Mouse (Mus musculus) thymus, postnatal 36 days (tissue): ENCODE results near the gene Trappc2l.
"Not testable (repeated sequence)": the region's sequence is repeated elsewhere in the genome, so short reads cannot be mapped to it uniquely, and the experiment has no call there.

Source experiments
- DNase-seq, 2 experiments: peaks; one replicate each; pipeline ENCODE4 v3.0.0; 2022; ENCODE audit warnings: mixed read lengths in 2 of 2

Gene Trappc2l

GRCm38 (mm10) chr8:122611295-122612133, at the start of gene Trappc2l, which contains the start of gene Galns:
TSS of gene Trappc2l (plus strand) at chr8:122611640.
TSS of gene Galns (minus strand) at chr8:122611463.
- peak; percentile 95 to 96 for DNase-seq

DNA sequence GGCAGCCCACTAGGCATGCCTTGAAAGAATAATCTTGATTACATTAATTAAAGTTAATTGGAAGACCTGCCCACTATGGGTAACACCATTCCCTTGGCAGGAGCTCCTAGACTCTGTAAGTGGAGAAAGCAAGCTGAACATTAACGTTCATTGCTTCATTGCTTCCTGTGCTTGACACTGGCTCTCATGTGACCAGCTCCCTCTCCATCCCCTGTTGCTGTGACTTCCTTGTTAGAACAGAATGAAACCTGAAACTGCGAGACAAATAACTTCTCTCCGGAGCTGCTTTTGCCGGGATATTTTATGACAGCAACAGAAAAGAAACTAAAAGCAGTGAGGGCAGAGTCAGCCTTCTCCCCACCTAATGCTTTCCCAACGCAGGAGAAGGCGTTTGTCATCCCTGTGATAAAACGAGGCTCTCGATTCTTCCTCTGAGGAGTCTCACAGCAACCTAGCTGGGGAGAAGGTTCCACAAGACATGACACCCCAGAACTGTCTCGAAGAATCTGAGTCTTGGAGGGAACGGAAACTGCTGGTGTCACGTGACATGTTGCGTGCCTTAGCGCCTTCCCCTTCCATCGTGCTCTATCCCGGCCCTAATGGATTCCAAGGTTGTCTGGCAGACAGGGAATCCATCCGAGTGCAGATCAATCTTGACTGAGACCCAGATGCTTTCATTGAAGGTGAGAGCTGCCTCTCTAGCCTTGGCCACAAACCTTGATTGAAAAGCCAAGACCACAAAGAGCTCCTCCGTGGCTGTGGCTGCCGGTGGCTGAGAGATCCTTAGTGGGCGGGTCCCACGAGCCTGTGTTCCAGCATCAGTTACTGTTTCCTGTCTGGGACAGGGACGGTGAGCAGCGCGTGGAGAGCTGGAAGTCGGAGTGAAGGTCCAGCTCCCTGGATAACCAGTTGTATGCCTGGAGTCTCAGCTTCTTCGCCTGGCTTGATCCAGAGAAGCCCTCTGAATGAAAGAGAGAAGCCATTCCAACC, 46.8 kb upstream of the Trappc2l start:
- no peak for DNase-seq

DNA sequence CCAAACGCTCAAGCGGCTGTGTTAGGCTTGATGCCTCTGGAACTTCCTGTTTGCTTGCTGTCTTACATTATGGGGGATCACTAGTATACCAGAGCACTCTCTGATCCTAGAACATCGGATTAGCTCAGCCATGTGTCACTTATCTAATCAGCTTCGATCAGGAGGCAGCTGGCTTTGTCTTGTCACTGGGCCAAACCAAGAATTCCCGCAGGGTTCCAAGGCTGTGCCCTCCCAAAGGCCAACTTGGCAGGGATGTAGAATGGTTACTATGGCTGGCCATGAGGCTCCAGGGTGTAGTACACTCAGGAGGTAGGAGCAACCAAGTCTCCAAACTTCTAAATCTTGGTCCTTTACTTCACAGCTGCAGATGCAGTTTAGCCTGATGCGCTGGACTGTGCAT, 44.7 kb upstream of the Trappc2l start:
- DNase-seq, result no peak

DNA sequence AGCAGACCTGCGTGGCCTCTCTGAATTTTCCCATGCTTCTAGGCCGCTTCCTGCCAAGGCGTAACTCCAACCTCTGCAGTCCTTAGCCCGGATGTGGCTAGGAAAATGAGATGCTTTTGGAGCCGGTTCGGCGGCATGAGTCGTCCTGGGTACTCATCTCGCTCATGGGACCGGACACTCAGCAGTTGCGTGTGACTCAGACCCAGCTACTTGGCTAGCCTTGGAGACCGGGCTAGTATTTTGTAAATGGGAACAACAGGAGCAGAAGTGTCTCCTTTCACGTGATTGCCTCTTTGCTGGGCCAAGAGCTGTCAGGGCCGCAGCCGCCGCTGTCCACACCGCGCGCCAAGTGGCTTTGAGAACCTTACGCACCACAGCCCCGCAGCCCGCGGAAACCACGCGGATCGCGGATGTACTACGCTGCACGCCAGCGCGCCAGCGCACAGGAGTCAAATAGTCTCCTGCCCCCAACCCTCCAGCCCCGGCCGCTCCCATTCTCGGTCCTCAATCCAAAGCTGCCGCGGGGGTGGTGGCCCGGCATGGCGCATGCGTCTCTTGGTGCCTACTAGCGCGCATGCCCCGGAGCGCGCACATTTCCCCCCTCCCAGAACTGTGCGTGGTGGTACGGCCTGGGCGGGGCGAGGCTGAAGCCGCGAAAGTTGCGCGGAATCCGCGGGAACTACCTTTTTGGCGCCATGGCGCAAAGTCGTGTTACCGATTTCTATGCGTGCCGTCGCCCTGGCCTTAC, 43.9 kb upstream of the Trappc2l start, which contains the start of gene Cdt1:
TSS of gene Cdt1 (plus strand) at position 655 of the 748 bp plus-strand sequence.
- DNase-seq, result peak; percentile 94 to 96

DNA sequence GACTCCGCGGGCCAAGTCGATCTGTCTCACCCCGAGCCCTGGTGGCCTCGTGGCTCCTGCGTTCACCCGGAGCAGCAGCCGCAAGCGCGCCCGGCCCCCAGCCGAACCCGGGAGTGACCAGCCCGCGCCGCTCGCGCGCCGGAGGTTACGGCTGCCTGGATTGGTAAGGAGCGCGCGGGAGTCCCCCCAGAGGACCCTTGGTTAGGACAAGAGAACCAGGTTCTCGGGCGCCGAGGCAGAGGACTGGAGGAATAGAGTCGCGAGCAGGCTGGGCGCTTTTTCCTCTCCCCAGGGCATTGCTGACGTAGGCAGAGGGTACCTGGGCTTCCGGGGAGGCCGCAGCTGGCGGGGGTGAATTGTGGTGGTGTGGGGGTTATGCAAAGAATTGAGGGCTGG, 43.3 kb upstream of the Trappc2l start:
- peak; percentile 66 to 79 for DNase-seq

DNA sequence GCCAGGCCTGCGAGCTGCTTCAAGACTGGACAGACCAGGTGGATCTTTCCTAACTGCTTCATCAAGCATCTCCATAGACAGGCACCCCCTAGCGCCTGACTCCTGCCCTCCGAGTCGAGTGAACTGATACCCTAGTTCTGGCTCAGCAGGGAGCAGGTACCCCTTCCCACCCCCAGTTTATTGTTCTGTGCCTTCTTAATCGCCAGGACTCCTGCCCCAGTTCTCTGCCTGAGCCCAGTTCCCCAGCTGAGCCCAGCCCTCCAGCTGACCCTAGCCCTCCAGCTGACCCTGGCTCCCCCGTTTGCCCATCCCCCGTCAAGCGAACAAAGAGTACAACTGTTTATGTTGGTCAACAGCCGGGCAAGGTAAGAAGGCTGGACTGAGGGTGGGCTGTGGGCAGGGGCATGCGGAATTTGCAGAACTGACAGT, 42.5 kb upstream of the Trappc2l start:
- DNase-seq, result peak; percentile 49 to 67

- no peak for DNase-seq
Measured at GRCm38 (mm10) chr8:122569329-122569728, 42.1 kb upstream of the Trappc2l start.

GRCm38 (mm10) chr8:122569996-122570395, 41.4 kb upstream of the Trappc2l start:
- DNase-seq, result no peak

DNA sequence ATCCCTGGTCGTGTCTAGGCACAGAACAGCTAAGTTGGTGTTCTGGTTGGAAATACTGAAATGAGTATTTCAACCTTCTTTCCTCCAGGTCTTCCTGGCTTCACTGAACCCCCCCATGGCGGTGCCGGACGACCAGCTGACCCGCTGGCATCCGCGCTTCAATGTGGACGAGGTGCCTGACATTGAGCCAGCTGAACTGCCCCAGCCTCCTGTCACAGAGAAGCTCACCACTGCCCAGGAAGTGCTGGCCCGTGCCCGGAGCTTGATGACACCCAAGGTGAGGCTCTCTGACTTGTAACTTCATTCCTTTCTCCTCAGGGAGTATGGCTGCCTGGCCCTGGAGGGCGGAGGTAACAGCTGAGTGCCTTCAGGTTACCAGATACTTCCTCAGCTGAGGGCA, 40.3 kb upstream of the Trappc2l start:
- DNase-seq, result no peak

GRCm38 (mm10) chr8:122571750-122572267, 39.6 kb upstream of the Trappc2l start:
- no peak for DNase-seq

DNA sequence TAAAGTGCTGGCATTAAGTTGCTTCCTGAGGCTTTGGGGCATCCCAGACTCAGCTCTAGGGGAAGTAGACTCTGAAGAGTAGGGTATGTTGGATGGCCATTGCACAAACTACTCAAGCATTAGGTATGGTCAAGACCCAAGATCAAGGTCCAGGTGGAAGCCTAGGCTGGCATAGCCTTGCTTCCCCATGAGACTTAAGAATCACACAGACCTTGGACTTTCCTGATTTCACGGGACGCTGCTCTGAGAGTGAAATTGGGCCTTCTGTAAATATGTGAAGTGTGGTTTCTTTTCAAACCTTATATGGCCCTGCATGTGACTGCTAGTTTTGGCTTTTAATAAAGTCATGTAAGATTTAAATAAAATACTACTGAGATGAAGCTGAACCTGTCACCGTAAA, 38.7 kb upstream of the Trappc2l start:
- DNase-seq, result no peak

GRCm38 (mm10) chr8:122573176-122573575, 38.3 kb upstream of the Trappc2l start:
- not testable (repeated sequence) for DNase-seq

DNA sequence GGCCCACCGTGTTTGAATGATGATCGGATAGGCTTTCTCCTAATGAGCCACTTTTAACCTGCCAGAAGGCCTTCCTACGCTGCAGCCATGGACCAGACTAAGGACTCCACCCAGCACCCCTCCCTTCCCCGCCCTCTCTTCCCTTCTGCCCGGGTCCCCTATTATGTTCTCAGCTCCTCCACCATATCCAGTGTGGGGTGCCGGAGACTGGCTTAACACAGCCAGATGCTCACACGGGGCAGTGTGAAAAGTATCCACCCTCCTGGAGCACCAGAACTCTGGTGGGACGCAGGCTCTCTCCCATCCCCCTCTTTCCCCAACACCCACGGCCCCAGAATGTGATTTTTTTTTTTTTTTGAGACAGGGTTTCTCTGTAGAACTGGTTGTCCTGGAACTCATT, 37.9 kb upstream of the Trappc2l start:
- no peak for DNase-seq

DNA sequence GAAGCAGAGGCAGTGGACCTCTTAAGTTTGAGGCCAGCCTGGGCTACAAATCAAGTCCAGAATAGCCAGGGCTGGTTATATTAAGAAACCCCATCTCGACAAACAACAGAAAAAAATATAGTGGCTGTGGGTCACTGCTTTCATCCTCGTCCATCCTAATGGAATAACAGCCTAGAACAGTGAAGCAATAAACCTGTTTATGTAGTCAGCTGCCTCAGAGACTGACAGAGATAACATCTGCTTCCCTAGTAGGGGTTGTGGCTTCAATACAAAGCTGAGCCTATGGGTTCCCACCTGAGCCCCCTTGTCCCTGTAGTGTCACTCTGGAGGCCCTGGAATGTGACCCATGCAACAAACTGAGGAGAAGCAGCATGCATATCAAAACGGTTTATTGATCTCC, 37.2 kb upstream of the Trappc2l start:
- no peak for DNase-seq

DNA sequence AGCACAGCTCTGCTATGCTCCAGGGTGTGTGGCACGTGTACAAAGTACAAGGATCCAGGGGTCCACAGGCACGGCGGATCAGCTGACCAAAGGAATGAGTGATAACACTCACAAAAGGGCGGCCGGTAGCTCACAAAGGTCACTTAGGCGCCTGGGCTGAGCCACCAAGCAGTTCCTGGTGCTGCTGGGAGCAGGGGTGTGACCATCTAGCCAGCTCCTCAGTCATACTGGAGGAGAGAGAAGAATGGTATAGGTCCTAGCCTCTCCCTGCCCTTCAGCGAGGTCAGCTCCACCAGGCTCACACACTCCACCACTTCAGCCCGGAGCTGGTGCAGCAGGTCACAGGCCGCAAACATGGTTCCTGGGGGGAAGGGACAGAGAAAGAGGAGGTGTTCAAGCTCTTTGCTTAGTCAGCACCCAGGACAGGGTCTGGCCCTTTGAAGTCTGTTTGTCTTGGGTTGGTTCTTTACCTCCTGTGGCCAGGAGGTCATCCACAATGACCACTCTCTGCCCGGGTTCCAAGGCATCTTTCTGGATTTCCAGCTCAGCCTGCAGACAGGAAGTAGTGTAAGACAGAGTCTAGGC, 36.7 kb upstream of the Trappc2l start:
- no peak for DNase-seq

DNA sequence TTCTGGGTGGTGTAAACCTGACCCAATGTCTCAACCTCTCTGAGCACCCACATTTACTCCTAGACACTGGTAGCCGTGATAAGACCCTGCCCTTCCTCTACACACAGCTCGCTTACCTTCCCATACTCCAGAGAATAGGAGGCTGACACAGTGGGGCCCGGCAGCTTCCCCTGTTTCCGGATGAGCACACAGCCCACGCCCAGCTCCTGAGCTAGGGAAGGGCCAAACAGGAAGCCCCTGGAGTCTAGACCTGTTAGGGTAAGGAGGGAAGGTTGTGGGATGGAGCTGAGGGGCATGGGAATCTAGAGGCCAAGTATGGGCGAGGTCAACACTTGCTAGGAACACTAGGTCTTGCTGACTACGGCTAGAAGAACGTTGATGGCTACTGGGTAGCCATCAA, 36.2 kb upstream of the Trappc2l start:
- no peak for DNase-seq

GRCm38 (mm10) chr8:122575735-122576647, 35.4 kb upstream of the Trappc2l start:
- no peak for DNase-seq

DNA sequence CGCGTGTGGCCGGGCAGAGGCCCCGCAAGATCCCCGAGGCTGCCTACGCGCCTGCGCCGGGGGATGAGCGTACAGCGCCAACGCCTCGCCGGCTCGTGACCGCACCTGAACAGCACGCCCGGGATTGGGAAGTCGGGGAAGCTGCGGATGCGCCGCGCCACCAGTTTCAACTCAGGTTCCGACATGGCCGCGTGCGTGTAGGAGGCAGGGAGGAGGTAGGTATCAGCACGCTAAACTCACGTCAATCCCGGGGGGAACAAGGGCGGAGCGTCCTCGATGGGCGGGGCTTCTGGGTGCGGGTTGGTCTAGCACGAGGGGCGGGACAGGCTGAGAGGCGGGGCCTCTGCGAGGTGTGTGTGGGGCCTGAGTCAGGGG, 34.8 kb upstream of the Trappc2l start, which contains the start of gene Aprt:
TSS of gene Aprt (minus strand) at position 262 of the 375 bp plus-strand sequence.
- DNase-seq, result peak; percentile 96 to 97

- no peak for DNase-seq
Measured at GRCm38 (mm10) chr8:122577116-122577515, 34.3 kb upstream of the Trappc2l start.

DNA sequence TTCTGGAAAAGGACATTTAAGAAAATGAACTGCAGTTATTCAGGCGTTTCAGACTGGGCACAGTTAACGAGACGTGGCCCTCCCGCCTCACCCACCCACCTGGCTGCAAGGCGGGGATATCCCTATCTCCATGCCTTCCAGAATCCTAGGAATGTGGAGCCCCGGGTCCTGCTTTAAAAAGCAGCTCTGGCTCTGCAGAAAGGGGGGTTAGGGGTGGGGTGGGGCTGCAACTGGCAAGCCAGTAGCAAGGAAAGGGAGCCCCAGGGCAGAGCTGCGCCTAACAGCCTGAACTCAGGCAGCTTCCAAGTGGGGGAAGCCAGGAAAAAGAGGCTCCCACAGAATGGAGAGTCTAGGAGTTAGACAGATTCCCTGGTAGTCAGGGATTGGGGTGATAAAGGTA, 32.2 kb upstream of the Trappc2l start:
- no peak for DNase-seq

DNA sequence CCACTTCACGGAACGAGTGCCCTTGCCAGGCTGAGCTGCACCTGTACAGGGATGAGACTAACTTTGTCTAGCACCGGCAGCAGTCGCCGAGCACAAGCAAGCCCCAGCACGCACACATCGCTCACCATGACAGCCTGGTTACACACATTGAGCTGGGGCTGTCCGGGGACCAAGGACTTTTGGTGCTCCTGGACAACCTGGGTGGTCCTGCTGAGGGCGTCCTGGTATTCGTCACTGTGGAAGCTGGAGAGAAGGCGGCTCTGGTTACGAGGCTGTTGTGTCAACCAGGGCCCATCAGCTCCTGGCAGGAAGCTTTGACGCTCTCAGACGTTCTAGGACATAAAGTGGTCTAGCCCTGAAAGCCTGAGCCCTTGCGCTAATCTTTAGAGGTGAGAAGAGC, 30.5 kb upstream of the Trappc2l start:
- DNase-seq, result no peak
